Mouse (Mus musculus): ENCODE data around the gene Trip10. TPM values are rescaled to one million over a fixed set of nuclear protein-coding genes. Genes with fewer than 3 reads are reported as not detected.
"Not testable (repeated sequence)": the region's sequence is repeated elsewhere in the genome, so short reads cannot be mapped to it uniquely, and the experiment has no call there.

Trip10 gene
- polyA plus RNA-seq, 1 experiment from 2014 or later = 23.6 TPM

GRCm38 (mm10) chr17:57267556-57268126 is 18.4 kb downstream of the Trip10 start:
- ATAC-seq (ENCODE audit: low FRiP score) (no peak), DNase-seq (ENCODE audit: low spot score, missing footprints) (no peak)
- Histone ChIP-seq H3K9me3 (ENCODE audit: control insufficient read depth, low read length) (no peaks in the 10 kb centered on the region), H3K4me2 (no peak overlapping the region), H3K4me1 (ENCODE audit: control insufficient read depth, insufficient read depth, low read length) (no peaks in the 10 kb centered on the region), H3K27me3 (ENCODE audit: control insufficient read depth, insufficient read depth, low read length) (no peaks in the 10 kb centered on the region), H3K36me3 (ENCODE audit: control insufficient read depth, insufficient read depth, low read length) (no peaks in the 10 kb centered on the region), H3K9ac (ENCODE audit: low read length) (no peak overlapping the region), H3K4me3 (ENCODE audit: low read depth, low read length) (no peak overlapping the region), H3K27ac (ENCODE audit: low read depth, low read length) (no peak overlapping the region)
- 84% methylated on average over 6 of the region's 6 CpGs for WGBS

GRCm38 (mm10) chr17:57271301-57271700 is 22.0 kb downstream of the Trip10 start:
- no peak overlapping the region for H3K9ac ChIP-seq (ENCODE audit: low read length)
- H3K4me1 ChIP-seq (ENCODE audit: control insufficient read depth, insufficient read depth, low read length) = peaks cover 11% of the 10 kb centered on the region
- no peak overlapping the region for H3K4me2 ChIP-seq
- H3K9me3 ChIP-seq (ENCODE audit: control insufficient read depth, low read length) = no peaks in the 10 kb centered on the region
- peaks cover 27% of the 10 kb centered on the region for H3K27me3 ChIP-seq (ENCODE audit: control insufficient read depth, insufficient read depth, low read length)
- H3K27ac ChIP-seq (ENCODE audit: low read depth, low read length) = no peak overlapping the region
- 78% methylated on average over 9 of the region's 9 CpGs for WGBS
- ATAC-seq (ENCODE audit: low FRiP score) (no peak), DNase-seq (ENCODE audit: low spot score, missing footprints) (peak; percentile 45)
- H3K36me3 ChIP-seq (ENCODE audit: control insufficient read depth, insufficient read depth, low read length) = no peaks in the 10 kb centered on the region
- no peak overlapping the region for H3K4me3 ChIP-seq (ENCODE audit: low read depth, low read length)

GRCm38 (mm10) chr17:57273846-57274245 is 24.6 kb downstream of the Trip10 start:
- DNase-seq (ENCODE audit: low spot score, missing footprints) = peak; percentile 66
- H3K27me3 ChIP-seq (ENCODE audit: control insufficient read depth, insufficient read depth, low read length) = peaks cover 29% of the 10 kb centered on the region
- H3K36me3 ChIP-seq (ENCODE audit: control insufficient read depth, insufficient read depth, low read length) = no peaks in the 10 kb centered on the region
- H3K4me3 ChIP-seq (ENCODE audit: low read depth, low read length) = no peak overlapping the region
- no peak overlapping the region for H3K9ac ChIP-seq (ENCODE audit: low read length)
- no peak overlapping the region for H3K27ac ChIP-seq (ENCODE audit: low read depth, low read length)
- WGBS = 41% methylated on average over 6 of the region's 7 CpGs
- H3K4me2 ChIP-seq = no peak overlapping the region
- no peak for ATAC-seq (ENCODE audit: low FRiP score)
- peaks cover 14% of the 10 kb centered on the region for H3K4me1 ChIP-seq (ENCODE audit: control insufficient read depth, insufficient read depth, low read length)
- no peaks in the 10 kb centered on the region for H3K9me3 ChIP-seq (ENCODE audit: control insufficient read depth, low read length)

- Histone ChIP-seq H3K27ac (ENCODE audit: low read depth, low read length) (no peak overlapping the region), H3K9me3 (ENCODE audit: control insufficient read depth, low read length) (no peaks in the 10 kb centered on the region), H3K4me3 (ENCODE audit: low read depth, low read length) (peak overlapping the region; percentile 33), H3K4me2 (peak overlapping the region; percentile 53), H3K4me1 (ENCODE audit: control insufficient read depth, insufficient read depth, low read length) (peaks cover 14% of the 10 kb centered on the region), H3K9ac (ENCODE audit: low read length) (no peak overlapping the region), H3K36me3 (ENCODE audit: control insufficient read depth, insufficient read depth, low read length) (no peaks in the 10 kb centered on the region), H3K27me3 (ENCODE audit: control insufficient read depth, insufficient read depth, low read length) (peaks cover 29% of the 10 kb centered on the region)
- DNase-seq (ENCODE audit: low spot score, missing footprints) (no peak), ATAC-seq (ENCODE audit: low FRiP score) (no peak)
- WGBS = 8% methylated on average over 15 of the region's 15 CpGs
Observed at GRCm38 (mm10) chr17:57274686-57275085, 25.4 kb downstream of the Trip10 start.

GRCm38 (mm10) chr17:57275111-57275996 is 26.1 kb downstream of the Trip10 start:
- no peaks in the 10 kb centered on the region for H3K9me3 ChIP-seq (ENCODE audit: control insufficient read depth, low read length)
- H3K4me2 ChIP-seq = peak overlapping the region; percentile 53
- H3K4me3 ChIP-seq (ENCODE audit: low read depth, low read length) = peak overlapping the region; percentile 33
- H3K27me3 ChIP-seq (ENCODE audit: control insufficient read depth, insufficient read depth, low read length) = peaks cover 29% of the 10 kb centered on the region
- ATAC-seq (ENCODE audit: low FRiP score) (peak; percentile 76), DNase-seq (ENCODE audit: low spot score, missing footprints) (peak; percentile 92)
- H3K36me3 ChIP-seq (ENCODE audit: control insufficient read depth, insufficient read depth, low read length) = no peaks in the 10 kb centered on the region
- no peak overlapping the region for H3K27ac ChIP-seq (ENCODE audit: low read depth, low read length)
- H3K9ac ChIP-seq (ENCODE audit: low read length) = no peak overlapping the region
- 1% methylated on average over 46 of the region's 53 CpGs for WGBS
- H3K4me1 ChIP-seq (ENCODE audit: control insufficient read depth, insufficient read depth, low read length) = peaks cover 14% of the 10 kb centered on the region

GRCm38 (mm10) chr17:57275997-57276351 is 26.7 kb downstream of the Trip10 start:
- H3K27me3 ChIP-seq (ENCODE audit: control insufficient read depth, insufficient read depth, low read length) = peaks cover 29% of the 10 kb centered on the region
- no peak overlapping the region for H3K9ac ChIP-seq (ENCODE audit: low read length)
- DNase-seq (ENCODE audit: low spot score, missing footprints) = no peak
- H3K4me1 ChIP-seq (ENCODE audit: control insufficient read depth, insufficient read depth, low read length) = peaks cover 14% of the 10 kb centered on the region
- H3K4me3 ChIP-seq (ENCODE audit: low read depth, low read length) = peak overlapping the region; percentile 33
- no peaks in the 10 kb centered on the region for H3K9me3 ChIP-seq (ENCODE audit: control insufficient read depth, low read length)
- WGBS = 4% methylated on average over 13 of the region's 13 CpGs
- H3K4me2 ChIP-seq = peak overlapping the region; percentile 53
- no peak overlapping the region for H3K27ac ChIP-seq (ENCODE audit: low read depth, low read length)
- ATAC-seq (ENCODE audit: low FRiP score) = peak; percentile 28; the same call in 1 of the 2 replicates
- no peaks in the 10 kb centered on the region for H3K36me3 ChIP-seq (ENCODE audit: control insufficient read depth, insufficient read depth, low read length)

GRCm38 (mm10) chr17:57276634-57277121 is 27.4 kb downstream of the Trip10 start:
- Histone ChIP-seq H3K9me3 (ENCODE audit: control insufficient read depth, low read length) (no peaks in the 10 kb centered on the region), H3K27ac (ENCODE audit: low read depth, low read length) (no peak overlapping the region), H3K4me1 (ENCODE audit: control insufficient read depth, insufficient read depth, low read length) (peaks cover 14% of the 10 kb centered on the region), H3K4me3 (ENCODE audit: low read depth, low read length) (peak overlapping the region; percentile 33), H3K36me3 (ENCODE audit: control insufficient read depth, insufficient read depth, low read length) (no peaks in the 10 kb centered on the region), H3K4me2 (peak overlapping the region; percentile 53), H3K27me3 (ENCODE audit: control insufficient read depth, insufficient read depth, low read length) (peaks cover 29% of the 10 kb centered on the region), H3K9ac (ENCODE audit: low read length) (peak overlapping the region; percentile 40)
- under 1% methylated on average over 20 of the region's 20 CpGs for WGBS
- DNase-seq (ENCODE audit: low spot score, missing footprints) (peak; percentile 96), ATAC-seq (ENCODE audit: low FRiP score) (peak; percentile 75)

GRCm38 (mm10) chr17:57277598-57278261 is 28.5 kb downstream of the Trip10 start:
- not testable (repeated sequence) for DNase-seq (ENCODE audit: low spot score, missing footprints); H3K36me3 ChIP-seq (ENCODE audit: control insufficient read depth, insufficient read depth, low read length); H3K4me2 ChIP-seq; H3K9ac ChIP-seq (ENCODE audit: low read length); H3K27ac ChIP-seq (ENCODE audit: low read depth, low read length); H3K4me3 ChIP-seq (ENCODE audit: low read depth, low read length); ATAC-seq (ENCODE audit: low FRiP score); H3K9me3 ChIP-seq (ENCODE audit: control insufficient read depth, low read length)
- peaks cover 29% of the 10 kb centered on the region for H3K27me3 ChIP-seq (ENCODE audit: control insufficient read depth, insufficient read depth, low read length)
- H3K4me1 ChIP-seq (ENCODE audit: control insufficient read depth, insufficient read depth, low read length) = peaks cover 14% of the 10 kb centered on the region
- WGBS = 83% methylated on average over 4 of the region's 5 CpGs

GRCm38 (mm10) chr17:57278537-57278936 is 29.3 kb downstream of the Trip10 start:
- DNase-seq (ENCODE audit: low spot score, missing footprints) (peak; percentile 61), ATAC-seq (ENCODE audit: low FRiP score) (no peak)
- Histone ChIP-seq H3K9me3 (ENCODE audit: control insufficient read depth, low read length) (no peaks in the 10 kb centered on the region), H3K36me3 (ENCODE audit: control insufficient read depth, insufficient read depth, low read length) (no peaks in the 10 kb centered on the region), H3K27me3 (ENCODE audit: control insufficient read depth, insufficient read depth, low read length) (peaks cover 29% of the 10 kb centered on the region), H3K27ac (ENCODE audit: low read depth, low read length) (no peak overlapping the region), H3K9ac (ENCODE audit: low read length) (no peak overlapping the region), H3K4me1 (ENCODE audit: control insufficient read depth, insufficient read depth, low read length) (peaks cover 14% of the 10 kb centered on the region), H3K4me3 (ENCODE audit: low read depth, low read length) (no peak overlapping the region), H3K4me2 (no peak overlapping the region)
- 96% methylated on average over 2 of the region's 2 CpGs for WGBS

Data from midbrain, embryonic 11.5 days (tissue).